Mouse (Mus musculus): ENCODE measurements around the gene Clec1a. TPM values are rescaled to one million over a fixed set of nuclear protein-coding genes. Genes with fewer than 3 reads are reported as not detected.
A peak's percentile ranks its signal among the peaks of the same experiment; 100 is the strongest.
"Not testable (repeated sequence)": the region's sequence is repeated elsewhere in the genome, so short reads cannot be mapped to it uniquely, and the experiment has no call there.

Gene Clec1a
- polyA plus RNA-seq (2014; fragmentation: Nextera tagmentation; extraction: Ambion mirVana), result 1.9 and 2.1 TPM in 2 replicates

GRCm38 (mm10) chr6:129451411-129452039 is at the start of gene Clec1a:
Clec1a (minus strand) TSS chr6:129452000.
- DNase-seq (peak; percentile 48), ATAC-seq (ENCODE audit: low FRiP score, low TSS enrichment) (no peak)
- Histone ChIP-seq H3K36me3 (ENCODE audit: control insufficient read depth, insufficient read depth, low read length) (no peaks in the 10 kb centered on the region), H3K9me3 (ENCODE audit: control insufficient read depth, low read length) (no peaks in the 10 kb centered on the region), H3K27me3 (ENCODE audit: control insufficient read depth, insufficient read depth, low read length) (no peaks in the 10 kb centered on the region), H3K4me2 (ENCODE audit: low read length) (no peak within 1 kb of the TSS), H3K9ac (replicated peaks; ENCODE audit: low read length) (no peak within 1 kb of the TSS), H3K4me1 (ENCODE audit: control insufficient read depth, insufficient read depth, low read length) (no peaks in the 10 kb centered on the region), H3K27ac (replicated peaks; ENCODE audit: low read depth, low read length) (peak within 1 kb of the TSS; percentile 33; the same call in 1 of the 2 replicates), H3K4me3 (replicated peaks; ENCODE audit: low read depth, low read length) (no peak within 1 kb of the TSS)
- 61% methylated on average over 13 of the region's 13 CpGs for WGBS

- H3K36me3 ChIP-seq (ENCODE audit: control insufficient read depth, insufficient read depth, low read length); H3K4me1 ChIP-seq (ENCODE audit: control insufficient read depth, insufficient read depth, low read length); H3K9me3 ChIP-seq (ENCODE audit: control insufficient read depth, low read length); H3K9ac ChIP-seq (replicated peaks; ENCODE audit: low read length); DNase-seq; H3K27ac ChIP-seq (replicated peaks; ENCODE audit: low read depth, low read length); H3K4me3 ChIP-seq (replicated peaks; ENCODE audit: low read depth, low read length); H3K27me3 ChIP-seq (ENCODE audit: control insufficient read depth, insufficient read depth, low read length); H3K4me2 ChIP-seq (ENCODE audit: low read length); ATAC-seq (ENCODE audit: low FRiP score, low TSS enrichment): not testable (repeated sequence)
- WGBS, result 85% methylated on average over 1 of the region's 1 CpGs
Measured at GRCm38 (mm10) chr6:129499516-129499915, 47.7 kb upstream of the Clec1a start.

GRCm38 (mm10) chr6:129497345-129498218 is 45.8 kb upstream of the Clec1a start:
- H3K36me3 ChIP-seq (ENCODE audit: control insufficient read depth, insufficient read depth, low read length), result no peaks in the 10 kb centered on the region
- H3K27ac ChIP-seq (replicated peaks; ENCODE audit: low read depth, low read length), result no peak overlapping the region
- H3K9ac ChIP-seq (replicated peaks; ENCODE audit: low read length), result no peak overlapping the region
- H3K27me3 ChIP-seq (ENCODE audit: control insufficient read depth, insufficient read depth, low read length), result no peaks in the 10 kb centered on the region
- 0 out of 2 replicates have a peak, but pooled peaks cover 3% of the 10 kb centered on the region for H3K9me3 ChIP-seq (ENCODE audit: control insufficient read depth, low read length)
- H3K4me2 ChIP-seq (ENCODE audit: low read length), result no peak overlapping the region
- no peaks in the 10 kb centered on the region for H3K4me1 ChIP-seq (ENCODE audit: control insufficient read depth, insufficient read depth, low read length)
- DNase-seq (no peak), ATAC-seq (ENCODE audit: low FRiP score, low TSS enrichment) (no peak)
- whole genome bisulfite sequencing, result 87% methylated on average over 3 of the region's 3 CpGs
- no peak overlapping the region for H3K4me3 ChIP-seq (replicated peaks; ENCODE audit: low read depth, low read length)

DNA sequence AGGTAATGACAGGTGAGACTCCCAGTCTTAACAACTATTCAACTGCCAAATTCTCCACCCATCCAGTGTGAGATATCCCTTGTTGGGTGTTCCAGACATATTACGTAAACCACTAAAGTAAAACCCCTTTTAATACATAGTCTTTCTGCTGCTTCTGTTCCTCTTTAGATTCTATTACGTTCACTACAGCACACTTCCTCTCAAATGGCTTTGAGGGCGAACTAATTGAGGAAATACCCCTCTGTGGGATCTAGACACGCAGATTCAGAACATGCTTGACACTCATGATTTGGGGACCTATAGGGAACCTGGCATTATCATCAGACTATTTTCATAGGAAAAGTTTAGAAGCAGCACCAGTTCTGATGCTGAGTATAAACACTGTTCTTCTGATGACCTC is 43.1 kb upstream of the Clec1a start:
- Histone ChIP-seq H3K27me3 (ENCODE audit: control insufficient read depth, insufficient read depth, low read length) (no peaks in the 10 kb centered on the region), H3K36me3 (ENCODE audit: control insufficient read depth, insufficient read depth, low read length) (no peaks in the 10 kb centered on the region), H3K9ac (replicated peaks; ENCODE audit: low read length) (no peak overlapping the region), H3K9me3 (ENCODE audit: control insufficient read depth, low read length) (no peaks in the 10 kb centered on the region), H3K4me1 (ENCODE audit: control insufficient read depth, insufficient read depth, low read length) (no peaks in the 10 kb centered on the region), H3K4me3 (replicated peaks; ENCODE audit: low read depth, low read length) (no peak overlapping the region), H3K4me2 (ENCODE audit: low read length) (no peak overlapping the region), H3K27ac (replicated peaks; ENCODE audit: low read depth, low read length) (no peak overlapping the region)
- 85% methylated on average over 4 of the region's 4 CpGs for WGBS
- DNase-seq (no peak), ATAC-seq (ENCODE audit: low FRiP score, low TSS enrichment) (no peak)

- Histone ChIP-seq H3K4me1 (ENCODE audit: control insufficient read depth, insufficient read depth, low read length) (no peaks in the 10 kb centered on the region), H3K9ac (replicated peaks; ENCODE audit: low read length) (no peak overlapping the region), H3K4me3 (replicated peaks; ENCODE audit: low read depth, low read length) (no peak overlapping the region), H3K36me3 (ENCODE audit: control insufficient read depth, insufficient read depth, low read length) (no peaks in the 10 kb centered on the region), H3K4me2 (ENCODE audit: low read length) (no peak overlapping the region; the same call in 1 of the 2 replicates), H3K9me3 (ENCODE audit: control insufficient read depth, low read length) (no peaks in the 10 kb centered on the region), H3K27me3 (ENCODE audit: control insufficient read depth, insufficient read depth, low read length) (no peaks in the 10 kb centered on the region), H3K27ac (replicated peaks; ENCODE audit: low read depth, low read length) (peak overlapping the region; percentile 60)
- ATAC-seq (ENCODE audit: low FRiP score, low TSS enrichment) (peak; percentile 76), DNase-seq (peak; percentile 75)
- 57% methylated on average over 8 of the region's 8 CpGs for WGBS
Measured at GRCm38 (mm10) chr6:129480089-129480958, 28.5 kb upstream of the Clec1a start.

GRCm38 (mm10) chr6:129476404-129477126 is 24.8 kb upstream of the Clec1a start:
- Histone ChIP-seq H3K4me1 (ENCODE audit: control insufficient read depth, insufficient read depth, low read length) (no peaks in the 10 kb centered on the region), H3K27ac (replicated peaks; ENCODE audit: low read depth, low read length) (no peak overlapping the region), H3K4me3 (replicated peaks; ENCODE audit: low read depth, low read length) (no peak overlapping the region), H3K4me2 (ENCODE audit: low read length) (no peak overlapping the region), H3K9me3 (ENCODE audit: control insufficient read depth, low read length) (no peaks in the 10 kb centered on the region), H3K9ac (replicated peaks; ENCODE audit: low read length) (no peak overlapping the region), H3K36me3 (ENCODE audit: control insufficient read depth, insufficient read depth, low read length) (no peaks in the 10 kb centered on the region), H3K27me3 (ENCODE audit: control insufficient read depth, insufficient read depth, low read length) (no peaks in the 10 kb centered on the region)
- ATAC-seq (ENCODE audit: low FRiP score, low TSS enrichment) (no peak), DNase-seq (peak; percentile 53)
- WGBS, result 37% methylated on average over 13 of the region's 13 CpGs

DNA sequence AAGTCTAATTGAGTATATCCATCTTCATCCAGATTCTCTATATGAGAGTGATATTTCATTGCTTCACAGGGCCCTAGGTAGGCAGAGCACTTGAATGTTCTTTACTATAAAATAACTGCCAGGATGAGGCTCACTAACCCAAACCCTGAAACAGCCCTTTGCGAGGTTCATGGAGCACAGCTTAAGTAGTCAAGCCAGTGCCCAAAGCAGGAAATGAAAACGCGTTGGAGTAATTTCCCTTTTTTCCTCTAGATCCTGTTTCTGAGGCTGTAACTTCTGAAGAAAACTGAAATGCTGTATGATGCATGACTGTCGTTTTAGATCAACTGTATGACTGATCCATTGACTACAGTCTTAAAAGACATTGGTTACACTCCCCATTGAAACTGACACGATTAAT is 20.8 kb upstream of the Clec1a start:
- Histone ChIP-seq H3K4me1 (ENCODE audit: control insufficient read depth, insufficient read depth, low read length) (no peaks in the 10 kb centered on the region), H3K36me3 (ENCODE audit: control insufficient read depth, insufficient read depth, low read length) (no peaks in the 10 kb centered on the region), H3K4me3 (replicated peaks; ENCODE audit: low read depth, low read length) (no peak overlapping the region), H3K27me3 (ENCODE audit: control insufficient read depth, insufficient read depth, low read length) (no peaks in the 10 kb centered on the region), H3K9ac (replicated peaks; ENCODE audit: low read length) (no peak overlapping the region), H3K27ac (replicated peaks; ENCODE audit: low read depth, low read length) (no peak overlapping the region), H3K4me2 (ENCODE audit: low read length) (no peak overlapping the region), H3K9me3 (ENCODE audit: control insufficient read depth, low read length) (no peaks in the 10 kb centered on the region)
- ATAC-seq (ENCODE audit: low FRiP score, low TSS enrichment), result no peak
- DNase-seq, result no peak
- 91% methylated on average over 5 of the region's 5 CpGs for WGBS

GRCm38 (mm10) chr6:129471386-129471785 is 19.6 kb upstream of the Clec1a start:
- ATAC-seq (ENCODE audit: low FRiP score, low TSS enrichment) (no peak), DNase-seq (no peak)
- no peaks in the 10 kb centered on the region for H3K27me3 ChIP-seq (ENCODE audit: control insufficient read depth, insufficient read depth, low read length)
- 93% methylated on average over 6 of the region's 6 CpGs for WGBS
- H3K4me3 ChIP-seq (replicated peaks; ENCODE audit: low read depth, low read length), result no peak overlapping the region
- H3K36me3 ChIP-seq (ENCODE audit: control insufficient read depth, insufficient read depth, low read length), result no peaks in the 10 kb centered on the region
- H3K4me2 ChIP-seq (ENCODE audit: low read length), result no peak overlapping the region
- H3K4me1 ChIP-seq (ENCODE audit: control insufficient read depth, insufficient read depth, low read length), result no peaks in the 10 kb centered on the region
- no peaks in the 10 kb centered on the region for H3K9me3 ChIP-seq (ENCODE audit: control insufficient read depth, low read length)
- no peak overlapping the region for H3K27ac ChIP-seq (replicated peaks; ENCODE audit: low read depth, low read length)
- no peak overlapping the region for H3K9ac ChIP-seq (replicated peaks; ENCODE audit: low read length)
